Mouse (Mus musculus) spleen, postnatal 4 days (tissue): ENCODE data around the gene Tstd1.

Source experiments
- DNase-seq, 2 experiments: peaks; one replicate each; pipeline ENCODE4 v3.0.0; 2022; ENCODE audit warnings: low spot score in 2 of 2

The Tstd1 gene

DNA sequence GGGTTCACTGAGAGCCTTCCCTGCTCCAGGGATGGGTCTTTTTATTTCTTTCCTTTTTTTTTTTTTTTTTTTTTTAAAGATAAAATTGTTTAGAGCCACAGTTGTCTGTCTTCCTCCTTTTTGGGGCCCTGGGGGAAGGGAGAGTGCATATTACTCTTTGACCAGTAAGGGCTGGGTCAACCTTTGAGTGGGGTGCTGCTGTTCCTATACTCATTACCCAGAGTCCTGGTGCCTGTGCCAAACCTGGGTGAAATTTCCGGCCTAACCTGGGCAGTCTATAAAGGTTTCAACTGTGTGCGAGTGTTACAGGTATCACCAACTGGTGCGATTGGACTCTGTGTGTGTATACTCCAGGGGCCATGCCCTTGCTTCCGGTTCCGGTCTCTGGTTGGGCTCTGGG lies at the start of gene Tstd1:
Gene Tstd1, plus strand, starts transcription at position 213 of the 400 bp plus-strand sequence.
- no peak for DNase-seq

DNA sequence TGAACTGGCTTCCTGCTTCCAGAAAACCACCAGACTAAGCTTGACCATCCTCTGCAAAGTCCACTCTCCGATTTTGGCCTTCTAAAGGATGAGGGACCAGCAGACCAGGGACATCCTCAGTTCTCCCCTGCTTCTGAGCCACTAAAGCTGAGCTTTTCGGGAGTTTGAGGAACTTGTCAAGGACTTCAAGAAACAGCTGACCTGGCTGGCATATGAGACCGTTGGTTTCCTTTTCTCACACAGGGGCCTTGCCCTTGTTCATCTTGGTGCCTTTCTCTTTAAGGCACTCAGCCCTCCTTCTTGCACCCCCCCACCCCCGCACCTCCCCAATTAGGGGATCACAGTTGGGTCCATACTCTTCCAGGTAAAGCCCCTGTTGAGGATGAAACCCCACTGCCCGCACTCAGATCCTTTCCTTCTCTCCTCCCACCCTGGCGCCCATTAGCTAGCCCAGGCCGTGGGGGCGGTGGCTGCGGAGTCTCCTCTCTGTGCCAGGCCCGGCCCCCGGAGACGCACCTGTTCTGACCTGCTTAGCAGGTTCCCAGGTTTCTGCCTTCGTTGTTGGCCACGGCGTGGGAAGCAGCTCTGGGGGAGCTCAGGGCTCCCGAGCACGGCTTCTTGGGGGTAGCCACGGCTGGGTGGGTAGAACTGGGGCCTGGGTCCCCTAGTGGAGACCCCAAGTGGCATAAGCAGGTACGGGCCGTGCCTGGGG lies 48.7 kb upstream of the Tstd1 start, which contains the start of gene Nectin4:
Gene Nectin4, plus strand, starts transcription at position 255 of the 712 bp plus-strand sequence.
- DNase-seq, result no peak

- DNase-seq, result no peak
Observed at GRCm38 (mm10) chr1:171372880-171373279, 45.8 kb upstream of the Tstd1 start.

DNA sequence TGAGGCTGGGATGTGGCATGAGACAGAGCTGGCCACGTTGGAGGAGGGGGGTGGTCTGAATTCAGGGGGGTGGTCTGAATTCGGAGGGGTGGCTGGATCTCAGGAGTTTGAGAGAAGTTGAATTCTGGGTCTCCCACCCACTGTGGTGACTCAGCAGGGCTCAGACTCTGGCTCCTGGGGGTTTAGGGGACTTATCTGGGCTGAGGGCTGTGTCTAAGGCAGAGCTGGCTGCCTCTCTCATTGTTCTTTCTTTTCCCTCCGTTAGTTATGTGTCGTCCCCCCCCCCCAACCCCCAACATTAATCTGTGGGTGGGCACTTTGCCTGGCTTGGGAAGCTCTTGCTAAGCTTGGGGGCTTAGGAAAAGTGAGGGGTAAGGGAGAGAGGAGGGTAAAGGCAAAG lies 44.7 kb upstream of the Tstd1 start:
- DNase-seq, result no peak

DNA sequence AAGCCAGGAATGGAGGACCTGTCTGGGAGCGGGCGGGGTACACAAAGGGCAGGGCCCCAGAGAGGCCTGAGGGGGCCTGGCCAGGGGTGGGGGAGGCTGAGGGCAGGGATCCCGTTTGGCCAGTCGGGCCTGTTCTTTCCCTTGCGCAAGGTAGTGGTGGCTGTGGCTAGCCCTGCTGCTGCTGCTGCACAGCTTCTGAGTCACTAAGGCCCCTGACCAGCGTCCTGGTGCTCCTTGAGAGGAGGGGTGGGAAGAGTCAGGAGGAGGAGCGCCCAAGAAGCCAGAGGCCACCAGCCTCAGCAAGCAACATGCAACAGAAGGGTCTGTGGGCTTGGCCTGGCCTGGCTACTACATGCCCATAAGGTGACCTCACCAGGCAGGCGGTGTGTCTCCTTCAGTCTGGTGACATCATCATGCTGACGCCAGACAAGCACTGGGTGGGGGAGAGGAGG lies 43.0 kb upstream of the Tstd1 start:
- DNase-seq, result peak in 1 of 2 experiments; percentile 60

- peak in 1 of 2 experiments; percentile 57 for DNase-seq
Observed at GRCm38 (mm10) chr1:171378298-171378697, 40.4 kb upstream of the Tstd1 start.

DNA sequence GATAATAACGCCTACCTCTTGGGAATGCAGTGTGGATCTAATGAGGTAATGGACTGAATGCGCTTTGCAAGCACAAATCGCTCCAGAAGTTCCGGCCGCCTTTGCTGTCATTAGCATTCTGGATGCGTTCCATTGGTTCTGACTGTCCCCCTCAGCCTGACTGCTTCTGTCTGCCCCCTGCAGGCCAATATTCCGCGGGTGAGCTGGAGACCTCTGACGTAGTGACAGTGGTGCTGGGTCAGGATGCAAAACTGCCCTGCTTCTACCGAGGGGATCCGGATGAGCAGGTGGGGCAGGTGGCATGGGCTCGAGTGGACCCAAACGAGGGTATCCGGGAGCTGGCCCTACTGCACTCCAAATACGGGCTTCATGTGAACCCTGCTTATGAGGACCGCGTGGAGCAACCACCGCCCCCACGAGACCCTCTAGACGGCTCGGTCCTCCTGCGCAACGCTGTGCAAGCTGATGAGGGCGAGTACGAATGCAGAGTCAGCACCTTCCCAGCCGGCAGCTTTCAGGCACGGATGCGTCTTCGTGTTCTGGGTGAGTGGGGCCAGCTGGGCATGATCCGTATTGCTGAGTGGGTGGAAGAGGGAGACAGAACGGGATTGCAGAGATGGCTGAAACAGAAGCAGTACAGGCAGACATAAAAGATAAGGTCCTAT lies 38.6 kb upstream of the Tstd1 start:
- DNase-seq, result peak; percentile 75 to 88

GRCm38 (mm10) chr1:171382096-171382620 lies 36.5 kb upstream of the Tstd1 start:
- peak in 1 of 2 experiments; percentile 62 for DNase-seq

- peak in 1 of 2 experiments; percentile 62 for DNase-seq
Observed at GRCm38 (mm10) chr1:171384361-171384760, 34.3 kb upstream of the Tstd1 start.

GRCm38 (mm10) chr1:171385171-171385570 lies 33.5 kb upstream of the Tstd1 start:
- peak in 1 of 2 experiments; percentile 65 for DNase-seq

DNA sequence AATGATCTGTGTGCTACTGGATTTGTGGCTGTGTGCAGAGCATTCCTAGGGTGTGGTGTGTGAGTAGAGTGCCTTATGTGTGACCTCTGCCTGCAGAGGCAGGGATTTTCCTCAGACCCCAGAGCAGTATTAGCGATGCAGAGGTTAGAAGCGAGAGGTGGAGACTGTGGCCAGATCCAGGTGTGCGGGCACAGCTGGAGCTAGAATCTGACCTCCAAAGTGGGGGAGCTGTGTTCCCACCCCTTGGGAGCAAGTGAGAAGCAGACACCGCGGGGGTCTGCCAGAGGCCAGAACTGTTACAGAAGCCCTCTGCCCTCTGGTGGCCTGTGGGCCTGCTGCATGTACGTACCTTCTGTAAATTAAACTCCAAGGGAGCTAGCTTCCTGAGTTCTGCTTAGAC lies 31.6 kb upstream of the Tstd1 start:
- peak in 1 of 2 experiments; percentile 67 for DNase-seq

DNA sequence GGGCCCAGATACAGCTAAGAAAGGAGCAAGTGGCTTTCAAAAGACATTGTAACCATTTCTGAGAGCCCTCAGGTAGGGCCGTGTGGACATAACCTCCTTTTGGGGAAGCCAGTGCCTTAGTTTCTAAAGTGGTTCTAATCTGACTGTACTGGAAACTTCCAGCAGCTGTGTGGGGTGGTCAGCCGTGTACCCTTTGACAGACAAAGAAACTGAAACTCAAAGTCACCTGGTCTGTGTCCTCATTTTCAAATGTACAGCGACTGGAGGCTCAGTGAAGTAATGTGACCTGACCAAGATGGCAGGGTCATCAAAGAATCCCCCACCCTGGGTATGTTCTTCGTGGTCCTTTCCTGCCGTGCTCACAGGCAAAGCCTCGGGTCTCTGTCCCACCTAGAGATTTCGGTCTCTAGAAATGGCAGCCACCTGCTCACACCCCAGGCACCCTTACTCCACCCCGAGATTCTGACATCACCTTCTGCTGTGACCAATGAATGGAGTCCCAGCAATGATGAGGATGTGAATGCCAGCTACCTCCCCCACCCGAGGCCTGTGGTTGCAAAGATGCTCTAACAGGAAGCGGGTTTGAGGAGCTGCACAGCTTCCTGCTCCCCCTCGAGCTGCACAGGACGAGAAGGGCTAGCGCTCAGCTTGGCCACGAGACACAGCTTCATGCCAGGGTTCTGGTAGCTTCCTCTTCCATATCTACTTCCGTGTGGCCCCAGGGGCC lies 30.1 kb upstream of the Tstd1 start, which contains the start of gene Arhgap30:
Gene Arhgap30, plus strand, starts transcription at position 579 of the 727 bp plus-strand sequence.
- DNase-seq, result peak; percentile 80 to 84

GRCm38 (mm10) chr1:171390101-171390500 lies 28.6 kb upstream of the Tstd1 start:
- DNase-seq, result peak; percentile 72 to 82

- DNase-seq, result no peak
Observed at GRCm38 (mm10) chr1:171401821-171402220, 16.9 kb upstream of the Tstd1 start.

GRCm38 (mm10) chr1:171402991-171403390 lies 15.7 kb upstream of the Tstd1 start:
- DNase-seq, result no peak

DNA sequence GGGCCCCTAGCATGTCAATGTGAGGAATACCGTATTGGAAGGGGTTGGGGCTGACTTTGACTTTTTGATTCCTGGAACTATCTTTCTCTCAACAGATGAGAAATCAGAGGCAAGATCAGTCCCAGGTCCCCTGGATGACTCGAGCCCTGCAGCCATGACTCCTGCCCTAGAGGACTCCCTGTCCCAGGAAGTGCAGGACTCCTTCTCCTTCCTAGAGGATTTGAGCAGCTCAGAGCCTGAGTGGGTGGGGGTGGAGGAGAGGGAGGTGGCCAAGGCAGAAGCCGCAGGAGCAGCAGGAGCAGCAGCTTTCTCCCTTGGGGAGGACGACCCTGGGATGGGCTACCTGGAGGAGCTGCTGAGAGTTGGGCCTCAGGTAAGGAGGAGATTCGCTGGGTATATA lies 11.4 kb upstream of the Tstd1 start:
- DNase-seq, result no peak

GRCm38 (mm10) chr1:171410231-171410630 lies 8.4 kb upstream of the Tstd1 start:
- DNase-seq, result no peak

DNA sequence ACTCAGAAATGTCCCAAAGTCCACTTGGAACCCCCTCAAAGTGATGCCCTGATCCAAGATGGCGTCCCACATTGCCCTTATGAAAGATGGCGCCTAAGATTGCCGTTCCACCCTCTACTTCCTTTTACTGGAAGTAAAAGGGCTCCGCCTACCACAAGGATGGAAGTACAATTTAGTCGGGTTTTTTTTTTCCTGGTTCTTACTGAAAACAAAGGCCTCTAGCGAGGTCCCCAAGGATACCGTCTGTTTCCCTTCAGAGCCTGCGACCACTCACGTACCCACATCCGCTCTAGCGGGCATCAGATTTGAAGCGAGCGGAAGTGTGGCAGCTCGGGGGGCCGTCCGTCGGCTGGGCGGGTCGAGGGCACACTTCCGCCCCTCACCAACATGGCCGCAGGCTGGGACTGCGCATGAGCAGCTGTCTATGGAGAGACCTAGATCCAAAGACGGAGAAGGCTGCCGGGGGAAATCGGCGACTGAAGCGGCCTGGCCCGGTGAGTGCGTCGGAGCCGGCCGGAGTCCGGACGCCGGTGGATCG lies 7.7 kb upstream of the Tstd1 start, which contains the start of gene Usf1:
Gene Usf1, plus strand, starts transcription at position 367 of the 538 bp plus-strand sequence.
- peak; percentile 92 to 97 for DNase-seq

GRCm38 (mm10) chr1:171411492-171411941 lies 7.2 kb upstream of the Tstd1 start:
- peak in 1 of 2 experiments; percentile 82 for DNase-seq

DNA sequence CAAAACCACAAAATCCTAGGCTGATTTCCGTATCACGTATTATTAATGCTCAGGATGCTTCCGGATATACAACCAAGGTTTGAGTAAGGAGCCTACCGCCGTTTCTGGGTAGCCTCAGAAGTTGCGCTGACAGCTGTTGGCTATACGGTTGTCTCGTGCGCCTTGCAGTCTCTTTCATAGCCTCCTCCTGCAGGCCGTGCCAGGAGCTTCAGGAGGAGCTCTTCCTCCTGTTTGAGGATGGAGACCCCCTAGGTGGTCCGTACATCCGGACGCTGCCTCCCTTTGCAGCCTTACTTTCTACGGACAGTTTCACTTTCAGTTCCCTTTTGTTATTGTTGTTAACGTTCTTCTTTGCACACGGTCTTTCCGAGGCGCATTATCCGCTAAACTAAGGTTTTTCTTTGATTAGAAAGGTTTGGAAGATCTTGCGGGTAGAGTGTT lies 6.7 kb upstream of the Tstd1 start:
- peak; percentile 27 to 76 for DNase-seq

DNA sequence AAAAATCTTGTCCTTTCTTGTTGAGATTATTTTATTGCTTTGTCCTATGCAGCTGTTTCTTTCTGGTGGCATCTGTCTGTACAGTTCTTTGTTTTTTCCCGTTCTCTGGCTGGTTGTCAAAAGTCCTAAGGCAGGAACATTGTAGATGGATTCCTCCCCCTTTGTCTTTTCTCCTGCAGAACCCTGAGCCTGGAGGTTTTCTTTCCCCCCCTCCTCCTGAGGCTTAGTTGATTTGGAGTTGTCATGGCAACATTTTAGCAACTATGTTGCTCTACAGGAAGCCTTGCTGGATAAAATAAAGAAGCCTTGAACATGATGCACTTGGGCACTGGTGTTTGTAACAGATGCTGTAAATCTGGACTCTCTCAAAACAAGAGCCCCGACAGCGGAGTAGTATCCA lies 6.2 kb upstream of the Tstd1 start:
- no peak for DNase-seq
